Mouse (Mus musculus) hindbrain, embryonic 14.5 days (tissue): ENCODE measurements around the gene Gm11232. TPM values are rescaled to one million over a fixed set of nuclear protein-coding genes. Genes with fewer than 3 reads are reported as not detected.

Source experiments
- ATAC-seq: fragments of 200-750 bp; cut with Nextera tagmentation; 2 replicates; pipeline ENCODE4 v1.8.0; 2017; ENCODE audit warnings: moderate number of reproducible peaks, mild to moderate bottlenecking, moderate TSS enrichment, moderate library complexity; ENCODE audit not compliant: low FRiP score
- DNase-seq: peaks from one replicate; pipeline ENCODE4 v3.0.0-alpha.2; 2015; ENCODE audit warnings: low spot score
- H3K27ac ChIP-seq: fragments of 300-500 bp; sonication (generic); 2 replicates; pipeline ENCODE4 v1.5.1; 2014; ENCODE audit warnings: mild to moderate bottlenecking, moderate library complexity
- H3K27me3 ChIP-seq: fragments of 300-500 bp; sonication (generic); 2 replicates; pipeline ENCODE4 v1.6.1; 2014; ENCODE audit warnings: mild to moderate bottlenecking, low read length, mixed read lengths; ENCODE audit not compliant: control insufficient read depth, insufficient read depth
- H3K36me3 ChIP-seq: fragments of 300-500 bp; sonication (generic); replicated peaks from 2 replicates; pipeline ENCODE4 v1.6.1; 2014; ENCODE audit not compliant: control insufficient read depth, insufficient read depth
- H3K4me1 ChIP-seq: fragments of 300-500 bp; sonication (generic); replicated peaks from 2 replicates; pipeline ENCODE4 v1.6.1; 2014; ENCODE audit warnings: antibody characterized with exemption, low read length, mixed read lengths; ENCODE audit not compliant: control insufficient read depth, insufficient read depth
- H3K4me2 ChIP-seq: fragments of 300-500 bp; sonication (generic); replicated peaks from 2 replicates; pipeline ENCODE4 v1.6.1; 2014; ENCODE audit warnings: mild to moderate bottlenecking, moderate library complexity
- H3K4me3 ChIP-seq: fragments of 300-500 bp; sonication (generic); replicated peaks from 2 replicates; pipeline ENCODE4 v1.5.1; 2014; ENCODE audit warnings: mild to moderate bottlenecking, low read length
- H3K9ac ChIP-seq: fragments of 300-500 bp; sonication (generic); 2 replicates; pipeline ENCODE4 v1.6.1; 2014
- H3K9me3 ChIP-seq: fragments of 300-500 bp; sonication (generic); 2 replicates; pipeline ENCODE4 v1.6.1; 2016; ENCODE audit warnings: low read length; ENCODE audit not compliant: control insufficient read depth
- WGBS: fragments of 180-500 bp; shearing (Covaris S2); extraction: QIAGEN DNeasy Blood & Tissue Kit; methylation state at CpG from one replicate; pipeline ENCODE4 v1.1.7; 2014; 5-methylcytosine and 5-hydroxymethylcytosine counted together
- polyA plus RNA-seq: library from polyadenylated mRNA; unstranded; fragments of >200 nt; fragmentation: Nextera tagmentation; extraction: Ambion mirVana; gene quantifications from 2 replicates; pipeline ENCODE4 v1.2.1, GENCODE M21; 2014

The Gm11232 gene
- polyA plus RNA-seq = not detected in 2 replicates

DNA sequence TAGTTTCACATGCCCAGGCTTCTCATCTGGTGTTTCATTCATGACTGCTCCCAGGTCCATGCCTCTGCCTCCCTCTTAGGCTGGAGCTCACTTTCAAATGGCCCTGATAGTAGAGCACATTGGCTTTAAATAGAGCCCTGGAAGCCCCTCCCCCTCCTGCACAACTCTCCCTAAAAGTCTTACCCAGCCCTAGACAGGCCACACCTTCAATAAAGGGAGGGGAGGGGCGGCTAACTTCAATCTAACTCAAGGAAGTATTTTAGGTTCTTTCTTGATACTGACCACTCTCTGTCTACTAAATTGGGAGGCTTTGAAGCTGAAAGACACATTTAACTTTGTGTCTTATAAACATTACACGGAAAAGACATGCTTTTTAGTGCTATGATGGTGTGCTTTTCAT lies at the start of gene Gm11232:
Gm11232 (minus strand) TSS at position 101 of the 400 bp plus-strand sequence.
- Histone ChIP-seq H3K9me3 (no peaks in the 10 kb centered on the region), H3K36me3 (no peaks in the 10 kb centered on the region), H3K27me3 (no peaks in the 10 kb centered on the region), H3K27ac (no peak within 1 kb of the TSS), H3K4me1 (no peaks in the 10 kb centered on the region), H3K4me2 (no peak within 1 kb of the TSS), H3K4me3 (no peak within 1 kb of the TSS), H3K9ac (no peak within 1 kb of the TSS)
- WGBS = 80% methylated on average over 2 of the region's 2 CpGs
- no peak for ATAC-seq
- DNase-seq = no peak

DNA sequence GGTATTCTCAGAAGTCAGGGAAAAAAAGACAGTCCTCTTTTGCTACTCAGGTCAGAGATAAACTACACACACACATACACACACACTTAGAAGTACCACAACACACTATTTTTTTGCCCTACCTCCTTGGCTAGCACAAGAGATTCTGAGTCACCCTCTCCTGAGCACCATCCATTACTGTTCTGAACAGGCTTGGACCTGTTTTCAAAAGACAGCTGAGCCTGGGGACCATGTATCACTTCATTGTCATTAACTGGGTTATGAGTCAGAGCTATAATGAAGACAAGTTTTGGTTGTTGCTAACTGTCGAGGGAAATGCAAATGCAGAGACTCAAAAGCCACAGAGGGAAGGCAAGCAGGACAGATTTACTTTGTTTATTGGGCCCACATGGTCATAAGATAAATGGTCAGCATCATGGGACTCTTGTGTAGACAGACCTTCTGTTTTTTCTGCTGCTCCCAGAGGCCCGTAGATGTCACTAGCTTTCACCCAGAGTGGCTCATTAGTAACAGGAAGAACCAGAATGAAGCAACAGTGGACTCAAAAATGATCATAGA lies 48.3 kb upstream of the Gm11232 start:
- Histone ChIP-seq H3K27ac (no peak overlapping the region), H3K4me3 (no peak overlapping the region), H3K4me1 (no peaks in the 10 kb centered on the region; the same call in 1 of the 2 replicates), H3K27me3 (no peaks in the 10 kb centered on the region), H3K9ac (no peak overlapping the region), H3K36me3 (no peaks in the 10 kb centered on the region), H3K4me2 (no peak overlapping the region), H3K9me3 (no peaks in the 10 kb centered on the region)
- no peak for ATAC-seq
- 54% methylated on average over 2 of the region's 2 CpGs for WGBS
- DNase-seq = no peak

DNA sequence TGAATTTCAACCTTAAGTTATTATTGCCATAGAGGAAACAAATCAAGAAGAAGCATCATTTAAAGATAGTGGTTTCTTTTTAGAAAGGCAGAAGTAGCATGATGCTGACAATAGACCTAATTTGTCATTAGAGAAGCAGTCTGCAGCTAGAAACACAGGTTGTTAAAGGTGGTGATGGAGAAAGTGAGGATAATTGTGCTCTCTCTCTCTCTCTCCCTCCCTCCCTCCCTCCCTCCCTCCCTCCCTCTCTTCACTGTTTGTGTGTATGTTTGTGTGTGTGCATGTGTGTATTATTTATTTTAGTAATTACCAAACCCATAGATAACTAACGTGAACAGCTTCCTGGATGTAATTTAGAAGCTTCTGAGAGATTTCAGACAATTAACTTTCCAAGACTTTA lies 7.8 kb upstream of the Gm11232 start:
- H3K9ac ChIP-seq = no peak overlapping the region
- 40% methylated on average over 1 of the region's 1 CpGs for WGBS
- H3K4me1 ChIP-seq = no peaks in the 10 kb centered on the region
- H3K4me3 ChIP-seq = no peak overlapping the region
- no peak overlapping the region for H3K4me2 ChIP-seq
- DNase-seq = no peak
- no peaks in the 10 kb centered on the region for H3K9me3 ChIP-seq
- H3K27ac ChIP-seq = no peak overlapping the region
- no peaks in the 10 kb centered on the region for H3K36me3 ChIP-seq
- 0 out of 2 replicates have a peak, but pooled peaks cover 5% of the 10 kb centered on the region for H3K27me3 ChIP-seq
- 0 out of 2 replicates have a peak, but pooled peaks have one; percentile 19 for ATAC-seq

DNA sequence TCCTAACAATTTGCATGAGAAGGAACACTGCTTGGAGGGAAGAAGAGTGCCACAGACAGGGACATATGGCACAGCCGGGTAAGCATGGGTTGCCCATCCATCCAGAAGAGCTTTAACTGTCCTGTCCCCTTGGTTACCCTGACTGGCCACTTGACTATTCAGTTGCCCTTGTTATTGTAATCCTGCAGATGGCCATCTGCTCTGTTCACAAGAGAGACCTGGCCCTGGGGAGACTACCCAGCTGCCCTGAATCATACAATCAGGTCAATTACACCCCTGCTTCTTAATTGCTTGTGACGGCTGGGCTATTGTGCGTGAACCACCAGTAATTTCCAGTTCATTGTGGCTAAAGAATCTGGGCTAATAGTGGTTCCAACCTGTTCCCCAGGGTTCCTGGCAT lies 7.3 kb upstream of the Gm11232 start:
- Histone ChIP-seq H3K4me2 (no peak overlapping the region), H3K9me3 (no peaks in the 10 kb centered on the region), H3K27ac (no peak overlapping the region), H3K9ac (no peak overlapping the region), H3K36me3 (no peaks in the 10 kb centered on the region), H3K27me3 (0 out of 2 replicates have a peak, but pooled peaks cover 5% of the 10 kb centered on the region), H3K4me3 (no peak overlapping the region), H3K4me1 (no peaks in the 10 kb centered on the region)
- DNase-seq (peak; percentile 61), ATAC-seq (peak; percentile 95)
- WGBS = 4% methylated on average over 3 of the region's 3 CpGs

DNA sequence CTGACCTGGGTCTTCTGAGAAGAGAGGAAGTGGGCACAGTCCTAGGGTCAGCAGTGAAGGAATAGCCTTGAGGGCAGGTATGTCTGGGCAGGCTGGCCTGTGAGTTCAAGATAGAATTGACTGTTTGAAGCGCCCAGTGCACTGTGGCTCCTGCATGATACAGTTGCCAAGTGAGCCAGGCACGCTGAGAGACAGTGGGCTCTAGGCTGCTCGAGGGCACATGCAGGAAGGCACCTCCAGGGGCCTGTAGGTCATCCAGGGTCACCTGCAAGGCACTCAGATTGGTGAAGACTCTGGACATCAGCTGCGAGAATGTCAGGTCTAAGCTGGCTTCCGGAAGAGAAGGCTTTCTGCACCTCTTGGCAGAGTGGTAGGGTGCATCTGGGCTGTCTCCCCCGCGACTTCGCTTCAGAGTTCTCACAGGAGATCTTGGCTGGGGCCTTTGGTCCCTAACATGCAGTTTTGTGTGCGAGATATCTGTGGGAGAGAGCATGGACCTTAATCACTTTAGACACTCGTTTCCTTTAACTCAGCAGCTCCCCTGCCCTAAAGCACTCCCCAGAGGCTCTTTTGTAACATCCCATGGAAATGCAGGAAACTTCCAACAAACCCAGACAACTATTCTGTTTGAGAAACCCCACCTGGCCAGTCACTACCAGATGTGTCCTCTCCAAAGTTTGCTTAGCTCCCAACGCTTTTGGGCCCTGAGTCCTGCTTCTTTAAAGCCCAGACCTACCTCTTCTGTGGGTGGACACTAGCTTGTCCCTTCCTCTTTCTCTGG lies 1.1 kb downstream of the Gm11232 start:
- no peak for DNase-seq

DNA sequence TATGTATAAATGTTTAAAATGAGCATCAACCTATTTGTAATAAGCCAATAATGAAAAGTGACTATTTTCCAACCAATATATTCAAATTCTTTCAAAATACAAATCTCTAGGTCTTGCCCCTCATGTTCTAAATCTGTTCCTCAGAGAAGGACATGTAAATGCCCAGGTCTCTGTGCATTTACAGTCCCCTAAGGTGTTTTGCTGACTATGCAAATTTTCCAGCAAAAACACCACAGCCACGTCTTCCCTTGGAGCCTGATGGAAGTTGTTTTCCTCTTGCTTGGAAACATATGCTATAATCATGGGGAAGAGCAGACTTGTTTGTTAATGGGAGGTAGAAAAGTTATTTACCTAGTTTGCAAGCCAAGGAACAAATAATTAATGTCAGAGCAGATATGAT lies 12.0 kb downstream of the Gm11232 start:
- no peak overlapping the region for H3K27ac ChIP-seq
- H3K9ac ChIP-seq = no peak overlapping the region
- no peaks in the 10 kb centered on the region for H3K27me3 ChIP-seq
- H3K36me3 ChIP-seq = no peaks in the 10 kb centered on the region
- WGBS = 57% methylated on average over 1 of the region's 1 CpGs
- H3K4me2 ChIP-seq = no peak overlapping the region
- no peaks in the 10 kb centered on the region for H3K9me3 ChIP-seq
- DNase-seq (no peak), ATAC-seq (no peak)
- no peak overlapping the region for H3K4me3 ChIP-seq
- no peaks in the 10 kb centered on the region for H3K4me1 ChIP-seq

More for the DNA sequence above, 1.1 kb downstream of the Gm11232 start:
- no peak overlapping the region for H3K27ac ChIP-seq
- H3K9ac ChIP-seq = no peak overlapping the region
- no peaks in the 10 kb centered on the region for H3K27me3 ChIP-seq
- H3K36me3 ChIP-seq = no peaks in the 10 kb centered on the region
- no peak overlapping the region for H3K4me3 ChIP-seq
- H3K4me2 ChIP-seq = no peak overlapping the region
- ATAC-seq = no peak
- H3K9me3 ChIP-seq = no peaks in the 10 kb centered on the region
- WGBS = 78% methylated on average over 11 of the region's 11 CpGs
- H3K4me1 ChIP-seq = no peaks in the 10 kb centered on the region

DNA sequence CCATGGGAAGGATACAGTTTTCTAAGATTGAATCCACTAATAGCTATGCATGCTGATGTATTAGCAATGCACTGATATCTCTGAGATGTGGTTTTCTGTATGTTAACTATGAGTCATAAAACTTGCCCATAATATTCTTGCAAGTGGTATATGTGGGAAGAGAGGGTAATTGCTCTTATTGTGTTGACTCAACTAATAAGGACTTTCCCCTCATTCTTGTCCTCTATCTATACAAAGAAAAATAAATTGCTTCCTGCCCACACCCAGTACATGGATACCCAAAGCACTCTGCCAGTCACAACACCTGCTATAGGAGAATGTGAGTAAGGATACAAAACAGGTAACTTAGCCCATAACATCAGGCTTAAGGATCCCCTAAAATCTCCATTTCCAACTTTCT lies 21.2 kb downstream of the Gm11232 start:
- Histone ChIP-seq H3K9me3 (no peaks in the 10 kb centered on the region), H3K27ac (no peak overlapping the region), H3K36me3 (no peaks in the 10 kb centered on the region), H3K4me2 (no peak overlapping the region), H3K9ac (no peak overlapping the region), H3K27me3 (no peaks in the 10 kb centered on the region), H3K4me3 (no peak overlapping the region), H3K4me1 (no peaks in the 10 kb centered on the region)
- ATAC-seq (no peak), DNase-seq (no peak)

DNA sequence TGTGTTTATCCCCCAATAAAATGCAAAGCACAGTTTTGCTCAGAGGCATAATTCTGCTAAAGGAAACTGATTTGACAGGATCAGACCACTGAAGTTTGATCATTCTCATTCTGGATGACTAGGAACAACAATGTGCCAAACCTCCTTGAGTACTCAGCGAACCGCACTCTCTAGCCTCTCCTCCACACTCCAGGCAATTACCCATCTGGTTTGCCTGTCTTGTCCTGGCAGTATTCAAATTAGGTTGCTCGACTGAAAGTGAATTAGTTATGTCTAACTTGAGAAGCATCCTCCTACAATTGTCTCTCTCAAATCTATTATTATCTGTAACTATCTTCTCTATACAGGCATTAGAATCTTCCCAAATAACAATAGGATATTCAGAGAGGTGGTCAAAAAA lies 22.5 kb downstream of the Gm11232 start:
- no peak overlapping the region for H3K4me3 ChIP-seq
- no peaks in the 10 kb centered on the region for H3K4me1 ChIP-seq
- no peak overlapping the region for H3K9ac ChIP-seq
- H3K36me3 ChIP-seq = no peaks in the 10 kb centered on the region
- H3K9me3 ChIP-seq = no peaks in the 10 kb centered on the region
- no peak overlapping the region for H3K4me2 ChIP-seq
- 60% methylated on average over 3 of the region's 3 CpGs for WGBS
- no peaks in the 10 kb centered on the region for H3K27me3 ChIP-seq
- no peak for DNase-seq
- H3K27ac ChIP-seq = no peak overlapping the region
- no peak for ATAC-seq

DNA sequence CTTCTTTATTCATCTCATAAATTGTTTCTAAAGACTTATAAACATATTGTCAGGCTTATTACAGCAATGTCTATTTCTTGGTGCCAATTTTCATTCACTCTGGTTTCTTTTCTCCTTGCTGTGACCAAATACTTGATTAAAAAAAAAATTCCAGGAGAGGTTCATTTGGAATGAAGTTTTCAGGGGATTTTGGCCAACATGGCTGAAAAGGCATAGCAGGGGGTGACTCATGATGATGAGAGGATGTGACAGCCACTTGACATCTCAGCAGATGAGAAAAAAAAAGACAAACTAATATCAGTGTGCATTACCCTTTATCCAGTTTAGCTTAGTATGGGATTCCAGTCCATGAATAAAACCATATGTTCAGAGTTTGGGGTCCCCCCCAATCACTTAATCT lies 28.4 kb downstream of the Gm11232 start:
- no peak overlapping the region for H3K27ac ChIP-seq
- H3K36me3 ChIP-seq = no peaks in the 10 kb centered on the region
- H3K4me3 ChIP-seq = no peak overlapping the region
- no peak overlapping the region for H3K9ac ChIP-seq
- no peaks in the 10 kb centered on the region for H3K27me3 ChIP-seq
- ATAC-seq = no peak
- H3K4me1 ChIP-seq = no peaks in the 10 kb centered on the region
- no peak for DNase-seq
- no peak overlapping the region for H3K4me2 ChIP-seq
- H3K9me3 ChIP-seq = no peaks in the 10 kb centered on the region
